Mouse (Mus musculus) C2C12 (cell line): ENCODE measurements around the gene Hoxc10. TPM values are rescaled to one million over a fixed set of nuclear protein-coding genes. Genes with fewer than 3 reads are reported as not detected.

Source experiments
- H3K27me3 ChIP-seq: one replicate; pipeline ENCODE4 v1.6.1; 2011; ENCODE audit not compliant: control insufficient read depth, insufficient read depth, insufficient read length
- H3K36me3 ChIP-seq: one replicate; pipeline ENCODE4 v1.6.1; 2011; ENCODE audit not compliant: control insufficient read depth, insufficient read depth
- H3K4me3 ChIP-seq: one replicate; pipeline ENCODE4 v1.5.1; 2011; ENCODE audit warnings: mild to moderate bottlenecking, control low read depth; ENCODE audit not compliant: poor library complexity, insufficient read depth, severe bottlenecking
- H3K79me2 ChIP-seq: one replicate; pipeline ENCODE4 v1.6.1; 2011; ENCODE audit not compliant: control insufficient read depth, insufficient read depth
- H3K79me3 ChIP-seq: one replicate; pipeline ENCODE4 v1.6.1; 2011; ENCODE audit warnings: low read depth, control low read depth
- H3ac ChIP-seq: one replicate; pipeline ENCODE3; 2011; ENCODE audit warnings: low read depth; ENCODE audit not compliant: control insufficient read depth, insufficient read length
- CEBPB ChIP-seq: IDR thresholded peaks from one replicate; pipeline ENCODE4 v1.6.1; 2011; ENCODE audit warnings: low read depth, mild to moderate bottlenecking, control low read depth, moderate library complexity
- CTCF ChIP-seq: IDR thresholded peaks from one replicate; pipeline ENCODE4 v1.5.1; 2011; ENCODE audit not compliant: control insufficient read depth, insufficient read depth, insufficient read length
- FOSL1 ChIP-seq: IDR thresholded peaks from one replicate; pipeline ENCODE4 v1.8.0; 2011; ENCODE audit warnings: mild to moderate bottlenecking, low read length; ENCODE audit not compliant: poor library complexity, insufficient read depth, severe bottlenecking
- MAX ChIP-seq: IDR thresholded peaks from one replicate; pipeline ENCODE4 v1.6.1; 2011; ENCODE audit warnings: mild to moderate bottlenecking, control low read depth
- MYOD1 ChIP-seq: IDR thresholded peaks from one replicate; pipeline ENCODE4 v1.6.1; 2011; ENCODE audit warnings: low read depth; ENCODE audit not compliant: control insufficient read depth, insufficient read length
- MYOG ChIP-seq: IDR thresholded peaks from one replicate; pipeline ENCODE4 v1.6.1; 2011; ENCODE audit not compliant: control insufficient read depth, insufficient read length; ENCODE audit errors: extremely low read depth
- USF1 ChIP-seq: IDR thresholded peaks from one replicate; pipeline ENCODE4 v1.6.1; 2011; ENCODE audit warnings: low read depth, mild to moderate bottlenecking, control low read depth, moderate library complexity
- polyA plus RNA-seq: library from polyadenylated mRNA; unstranded; fragments of >200 nt; fragmentation: generic; extraction: Trizol; gene quantifications from one replicate; pipeline ENCODE4 v1.2.1, GENCODE M21; 2012; ENCODE audit warnings: missing spikeins

Gene Hoxc10
- polyA plus RNA-seq, 1 experiment: 49.6 TPM

DNA sequence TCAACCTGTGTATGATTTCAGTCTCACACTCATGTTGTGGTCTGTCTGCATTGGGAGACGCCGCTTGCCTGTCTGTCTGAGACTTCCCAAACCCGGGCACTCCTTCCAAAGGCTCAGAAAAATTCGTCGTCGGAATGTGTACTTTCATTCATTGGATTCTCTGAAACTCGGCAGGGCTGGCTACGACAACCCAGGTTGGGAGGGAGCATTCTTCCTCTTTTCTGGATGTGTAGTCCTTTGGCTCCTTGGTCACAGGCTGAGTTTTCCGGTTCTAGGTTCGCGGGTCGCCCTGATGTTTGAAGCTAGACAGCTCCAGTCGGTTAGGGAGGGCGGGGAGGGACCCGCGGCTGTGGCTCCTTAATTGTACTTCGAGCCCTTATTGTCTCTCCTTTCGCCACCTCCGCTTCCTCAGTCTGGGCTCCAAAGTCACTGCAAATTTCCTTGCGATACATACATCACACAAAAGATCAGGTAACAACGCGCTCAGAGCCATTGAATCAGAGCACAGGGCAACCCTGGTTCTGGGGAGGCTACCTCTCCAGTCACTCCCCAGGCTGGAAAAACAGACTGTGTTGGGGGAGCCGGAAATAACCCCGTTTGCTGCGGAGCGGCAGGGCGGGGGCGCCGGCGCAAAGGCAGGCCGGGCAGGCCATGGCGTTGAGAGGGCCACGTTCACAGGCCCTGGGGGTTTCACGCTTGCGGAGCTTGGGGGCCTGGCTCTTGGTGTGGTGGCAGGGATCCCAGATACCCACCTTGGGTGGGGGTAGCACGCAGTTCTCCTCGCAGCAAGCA, 10.2 kb downstream of the Hoxc10 start:
- Histone ChIP-seq H3K79me3 (peaks cover 91% of the 10 kb centered on the region), H3ac (peak overlapping the region; percentile 94), H3K27me3 (no peaks in the 10 kb centered on the region), H3K79me2 (peaks cover 100% of the 10 kb centered on the region), H3K4me3 (peak overlapping the region; percentile 52), H3K36me3 (peaks cover 12% of the 10 kb centered on the region)
- no peak for TF ChIP-seq MAX
- no peak for TF ChIP-seq FOSL1
- TF ChIP-seq MYOD1: no peak
- no peak for TF ChIP-seq MYOG
- TF ChIP-seq CTCF: no peak
- TF ChIP-seq CEBPB: no peak
- TF ChIP-seq USF1: no peak

DNA sequence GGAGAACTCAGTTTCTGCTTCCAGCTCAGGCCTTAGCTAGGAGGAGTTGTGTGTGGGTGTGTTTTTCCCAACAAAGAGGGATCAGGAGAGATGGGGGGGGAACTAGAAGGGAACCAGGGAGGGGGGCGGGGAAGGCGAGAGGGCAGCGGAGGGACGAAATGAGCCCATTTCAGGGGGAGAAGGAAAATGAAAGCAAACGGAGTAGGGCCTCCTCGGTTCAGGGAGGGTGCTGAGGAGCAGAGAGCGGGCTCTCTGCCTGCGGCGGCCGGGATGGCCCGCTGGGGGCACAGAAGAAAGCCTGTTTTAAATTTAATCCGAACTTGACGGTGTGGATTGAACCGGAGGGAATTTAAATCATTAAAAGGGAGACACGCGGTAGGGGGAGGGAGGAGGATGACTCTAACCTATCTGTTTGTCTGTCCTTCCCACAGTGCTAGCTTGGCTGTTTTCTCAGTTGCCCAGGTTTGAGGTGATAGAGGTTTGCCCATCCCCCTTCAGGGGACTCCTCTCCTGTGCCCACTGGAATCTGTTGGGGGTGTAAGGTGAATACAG, 10.9 kb downstream of the Hoxc10 start:
- H3K79me3 ChIP-seq: peaks cover 90% of the 10 kb centered on the region
- H3K36me3 ChIP-seq: peaks cover 7% of the 10 kb centered on the region
- H3K4me3 ChIP-seq: peak overlapping the region; percentile 52
- H3ac ChIP-seq: peak overlapping the region; percentile 94
- TF ChIP-seq MAX (peak; percentile 4), FOSL1 (no peak)
- H3K27me3 ChIP-seq: no peaks in the 10 kb centered on the region
- peaks cover 100% of the 10 kb centered on the region for H3K79me2 ChIP-seq

DNA sequence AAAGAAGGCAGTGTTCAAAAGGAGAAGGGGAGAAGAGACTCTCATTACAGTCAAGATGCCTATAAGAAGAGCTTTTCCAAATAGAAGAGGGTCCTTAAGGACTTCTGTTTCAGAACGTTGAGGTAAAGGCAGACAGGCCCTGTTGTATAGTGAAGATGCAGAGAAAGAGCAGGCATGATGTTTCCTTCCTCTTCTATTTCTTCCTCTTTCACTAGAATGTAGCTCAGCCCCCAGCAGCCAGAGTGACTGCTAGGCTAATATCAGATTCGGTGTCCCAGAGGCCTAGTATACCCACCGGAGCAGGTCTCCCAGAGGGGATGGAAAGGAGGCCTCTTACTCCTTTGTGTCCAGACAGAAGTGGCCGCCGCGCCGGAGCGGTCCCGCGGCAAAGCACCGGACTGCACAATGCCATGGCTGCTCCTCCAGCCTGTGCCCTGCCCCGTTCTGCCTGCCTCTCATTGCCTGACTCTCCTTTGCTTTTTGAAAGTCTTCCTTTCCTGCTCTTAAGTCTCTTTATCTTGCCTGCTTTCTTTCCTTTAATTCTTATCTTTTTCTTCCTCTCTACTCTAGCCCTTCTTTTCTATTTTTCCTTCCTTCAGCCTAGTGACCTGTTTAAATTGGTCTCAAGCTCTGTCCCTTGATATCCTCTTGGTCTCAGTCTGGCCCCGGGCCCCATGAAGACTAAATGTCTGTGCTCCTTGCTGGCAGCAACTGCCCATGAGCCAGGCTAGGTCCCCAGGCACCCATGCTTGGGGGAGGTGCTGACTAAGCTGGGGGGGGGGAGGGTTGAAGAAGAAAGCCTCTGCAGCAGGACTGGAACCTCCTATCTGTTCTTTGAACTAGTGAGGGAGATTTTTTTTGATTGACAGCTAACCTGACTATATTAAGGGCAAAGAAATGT, 12.3 kb downstream of the Hoxc10 start:
- Histone ChIP-seq H3K79me2 (peaks cover 100% of the 10 kb centered on the region), H3K36me3 (peaks cover under 1% of the 10 kb centered on the region), H3K27me3 (no peaks in the 10 kb centered on the region), H3K4me3 (peak overlapping the region; percentile 8), H3K79me3 (peaks cover 88% of the 10 kb centered on the region), H3ac (peak overlapping the region; percentile 28)
- TF ChIP-seq USF1 (no peak), MYOG (no peak), MAX (no peak), CTCF (no peak), CEBPB (no peak), FOSL1 (no peak)

DNA sequence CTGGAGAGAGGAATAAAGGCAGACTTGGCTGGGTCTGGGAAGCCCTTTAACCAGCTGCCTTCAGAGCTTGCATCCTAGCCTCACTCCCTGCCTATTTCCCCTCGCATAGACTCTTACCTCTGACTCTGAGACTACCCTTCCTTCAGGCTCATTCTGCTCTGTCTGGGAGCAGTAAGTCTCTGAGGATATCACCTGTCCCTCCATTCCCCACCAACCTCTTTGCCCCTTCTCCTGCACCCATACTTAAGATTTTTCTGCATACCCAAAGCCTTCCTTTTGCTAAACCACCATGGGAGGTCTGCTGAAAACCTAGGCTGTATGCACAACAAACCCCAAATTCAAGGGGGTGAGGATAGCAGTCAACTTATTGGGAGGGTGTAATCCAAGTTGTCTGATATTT, 13.3 kb downstream of the Hoxc10 start:
- peaks cover 11% of the 10 kb centered on the region for H3K36me3 ChIP-seq
- no peaks in the 10 kb centered on the region for H3K27me3 ChIP-seq

DNA sequence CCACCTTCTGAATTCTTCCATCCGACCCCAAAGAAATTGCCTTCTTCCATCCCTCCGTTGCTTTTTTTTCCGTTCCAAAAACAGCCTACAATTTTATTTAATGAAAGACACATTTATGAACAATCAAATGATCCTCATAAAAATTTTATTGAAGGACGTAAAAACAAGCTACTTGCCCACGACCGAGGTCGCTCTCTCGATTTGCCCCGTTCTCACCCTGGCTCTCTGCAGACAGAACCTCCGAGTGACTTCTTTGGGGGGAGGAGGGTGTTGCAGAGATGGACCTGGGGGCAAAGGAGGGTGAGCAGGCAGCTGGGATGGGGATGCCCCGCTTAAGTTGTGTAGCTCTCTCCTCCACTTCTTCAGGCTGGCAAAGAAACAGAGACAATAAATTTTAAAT, 13.8 kb downstream of the Hoxc10 start:
- Histone ChIP-seq H3K4me3 (peak overlapping the region; percentile 49), H3K27me3 (no peaks in the 10 kb centered on the region), H3K79me3 (peaks cover 73% of the 10 kb centered on the region), H3K36me3 (peaks cover 15% of the 10 kb centered on the region), H3K79me2 (peaks cover 100% of the 10 kb centered on the region), H3ac (peak overlapping the region; percentile 54)
- TF ChIP-seq FOSL1: no peak
- TF ChIP-seq MAX: no peak
- TF ChIP-seq CEBPB: no peak
- no peak for TF ChIP-seq MYOG
- TF ChIP-seq CTCF: no peak
- TF ChIP-seq MYOD1: no peak
- no peak for TF ChIP-seq USF1

More for the DNA sequence above, 13.3 kb downstream of the Hoxc10 start:
- no peak overlapping the region for H3ac ChIP-seq
- no peak for TF ChIP-seq CEBPB
- TF ChIP-seq MYOG: no peak
- no peak for TF ChIP-seq MAX
- TF ChIP-seq CTCF: no peak
- TF ChIP-seq FOSL1: no peak
- H3K79me2 ChIP-seq: peaks cover 100% of the 10 kb centered on the region
- peaks cover 77% of the 10 kb centered on the region for H3K79me3 ChIP-seq
- H3K4me3 ChIP-seq: no peak overlapping the region
